8 mouse cellular contexts compared by ENCODE assay signal in the genomic region with DNA sequence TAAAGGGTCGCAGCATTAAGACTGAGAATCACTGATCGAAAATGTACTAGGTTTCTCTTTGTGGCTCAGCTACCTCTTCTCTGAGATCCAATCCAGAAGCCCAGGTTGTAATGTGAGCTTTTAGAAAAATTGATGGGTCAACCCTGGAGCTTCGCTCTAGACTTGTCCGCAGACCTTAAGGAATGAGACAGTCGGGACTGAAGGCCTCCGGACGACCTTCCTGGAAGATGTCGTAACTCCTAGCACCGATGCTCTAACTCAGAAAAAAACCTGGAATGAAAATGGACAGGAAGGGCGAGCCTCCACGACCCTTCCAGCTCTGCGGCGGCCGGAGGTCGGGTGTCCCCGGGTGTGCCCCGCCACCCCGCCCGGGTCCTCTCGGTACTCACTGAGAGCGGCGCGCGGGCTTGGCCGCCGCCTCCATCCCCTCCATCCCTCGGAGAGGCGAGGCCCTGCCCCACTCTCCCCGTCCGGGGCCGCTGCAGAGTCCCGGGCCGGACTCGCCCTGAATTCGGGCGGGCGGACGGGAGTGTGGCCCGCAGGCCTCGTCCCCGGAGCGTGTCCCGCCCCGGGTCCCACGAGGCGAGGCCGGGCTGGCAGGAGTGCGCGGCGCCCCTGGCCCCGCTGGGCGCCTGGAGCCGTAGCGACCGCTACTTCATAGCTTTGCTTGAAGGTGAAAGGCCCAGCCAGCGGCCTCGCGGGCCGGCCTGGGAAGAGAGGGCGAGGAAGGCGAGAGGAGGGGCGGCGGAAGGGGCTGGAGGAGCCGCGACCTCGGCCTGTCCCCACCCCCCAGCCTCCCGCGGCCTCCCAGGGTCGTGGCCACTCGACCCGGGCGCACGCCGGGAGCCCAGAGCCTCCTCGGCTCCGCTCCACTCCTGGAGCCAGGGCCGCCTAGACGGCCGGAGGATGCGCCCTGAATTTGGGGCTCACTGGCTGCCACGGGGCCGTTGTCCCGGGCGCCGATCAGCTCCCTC. TPM values are rescaled to one million over a fixed set of nuclear protein-coding genes. Genes with fewer than 3 reads are reported as not detected.
A peak's percentile ranks its signal among the peaks of the same experiment; 100 is the strongest.
DNase-seq lines count a peak whose midpoint lies in the region; ATAC-seq and TF ChIP-seq lines count a peak whose summit lies in the region.

A gene (minus strand): TSS at position 648 of the 974 bp plus-strand sequence.

- no peaks in the 10 kb centered on the region for H3K36me3 ChIP-seq in spleen, adult 2 months (ENCODE audit: control insufficient read depth, insufficient read depth, low read length)
- H3K36me3 ChIP-seq in embryonic facial prominence, embryonic 14.5 days (ENCODE audit: control insufficient read depth, insufficient read depth, low read length) = peaks cover 18% of the 10 kb centered on the region; the same call in 1 of the 2 replicates
- H3K36me3 ChIP-seq in heart, embryonic 11.5 days (ENCODE audit: control insufficient read depth, insufficient read depth, low read length) = peaks cover 11% of the 10 kb centered on the region; the same call in 1 of the 2 replicates
- peaks cover 13% of the 10 kb centered on the region; the same call in 1 of the 2 replicates for H3K36me3 ChIP-seq in kidney, embryonic 14.5 days (ENCODE audit: control insufficient read depth, insufficient read depth, low read length)

- H3K4me1 ChIP-seq in spleen, adult 2 months (ENCODE audit: control insufficient read depth, insufficient read depth, insufficient read length) = peaks cover 9% of the 10 kb centered on the region
- no peaks in the 10 kb centered on the region for H3K4me1 ChIP-seq in embryonic facial prominence, embryonic 14.5 days (ENCODE audit: control insufficient read depth, insufficient read depth, low read length)
- H3K4me1 ChIP-seq in heart, embryonic 11.5 days (ENCODE audit: control insufficient read depth, insufficient read depth, low read length) = peaks cover 18% of the 10 kb centered on the region
- peaks cover 5% of the 10 kb centered on the region for H3K4me1 ChIP-seq in kidney, embryonic 14.5 days (ENCODE audit: control insufficient read depth, insufficient read depth, low read length)

- TF ChIP-seq CTCF in spleen, adult 2 months (IDR thresholded peaks at IDR 0.05; ENCODE audit: extremely low read depth, insufficient read depth, insufficient read length, insufficient replicate concordance) = no peak

- peaks cover 15% of the 10 kb centered on the region for H3K27me3 ChIP-seq in spleen, adult 2 months (ENCODE audit: control insufficient read depth, insufficient read depth, low read length)
- no peaks in the 10 kb centered on the region for H3K27me3 ChIP-seq in embryonic facial prominence, embryonic 14.5 days (replicated peaks; ENCODE audit: control insufficient read depth, insufficient read depth, low read length)
- 0 out of 2 replicates have a peak, but pooled peaks cover 3% of the 10 kb centered on the region for H3K27me3 ChIP-seq in heart, embryonic 11.5 days (ENCODE audit: control insufficient read depth, insufficient read depth, low read length)
- H3K27me3 ChIP-seq in kidney, embryonic 14.5 days (ENCODE audit: control insufficient read depth, insufficient read depth, low read length) = no peaks in the 10 kb centered on the region; the same call in 1 of the 2 replicates

- WGBS in spleen, adult 2 months = 6% methylated on average over 83 of the region's 85 CpGs
- WGBS in embryonic facial prominence, embryonic 14.5 days = 2% methylated on average over 44 of the region's 85 CpGs
- WGBS in heart, embryonic 11.5 days (ENCODE audit: insufficient replicate concordance) = 1% methylated on average over 80 of the region's 85 CpGs
- WGBS in kidney, embryonic 14.5 days = 1% methylated on average over 78 of the region's 85 CpGs

- no peak for TF ChIP-seq POLR2A in spleen, adult 2 months (IDR thresholded peaks at IDR 0.05; ENCODE audit: low read depth, low read length)

- no peak within 1 kb of the TSS for H3K27ac ChIP-seq in spleen, adult 2 months (ENCODE audit: insufficient read depth, low read length)
- peak within 1 kb of the TSS; percentile 81 for H3K27ac ChIP-seq in embryonic facial prominence, embryonic 14.5 days (replicated peaks; ENCODE audit: low read depth, low read length)
- peak within 1 kb of the TSS; percentile 85 for H3K27ac ChIP-seq in heart, embryonic 11.5 days (ENCODE audit: low read depth, low read length)
- H3K27ac ChIP-seq in kidney, embryonic 14.5 days (ENCODE audit: low read depth, low read length) = peak within 1 kb of the TSS; percentile 47; the same call in 1 of the 2 replicates

- H3K9ac ChIP-seq in embryonic facial prominence, embryonic 14.5 days (ENCODE audit: low read depth, low read length) = peak within 1 kb of the TSS; percentile 93
- peak within 1 kb of the TSS; percentile 96 for H3K9ac ChIP-seq in heart, embryonic 11.5 days (ENCODE audit: low read depth, low read length)
- peak within 1 kb of the TSS; percentile 85 for H3K9ac ChIP-seq in kidney, embryonic 14.5 days (ENCODE audit: low read depth, low read length)

- ATAC-seq in embryonic facial prominence, embryonic 14.5 days (ENCODE audit: low read depth) = peak; percentile 75
- peak; percentile 57 for ATAC-seq in heart, embryonic 11.5 days (replicated peaks; ENCODE audit: insufficient number of reproducible peaks, low FRiP score, low TSS enrichment)
- peak; percentile 82 for ATAC-seq in kidney, embryonic 14.5 days (ENCODE audit: low FRiP score, low TSS enrichment)

- H3K9me3 ChIP-seq in embryonic facial prominence, embryonic 14.5 days (ENCODE audit: control insufficient read depth, low read length) = no peaks in the 10 kb centered on the region
- H3K9me3 ChIP-seq in heart, embryonic 11.5 days (replicated peaks; ENCODE audit: control insufficient read depth, low read length) = no peaks in the 10 kb centered on the region
- no peaks in the 10 kb centered on the region for H3K9me3 ChIP-seq in kidney, embryonic 14.5 days (ENCODE audit: control insufficient read depth, low read length)

- H3K4me2 ChIP-seq in embryonic facial prominence, embryonic 14.5 days (ENCODE audit: low read depth, low read length) = peak within 1 kb of the TSS; percentile 85
- H3K4me2 ChIP-seq in heart, embryonic 11.5 days = peak within 1 kb of the TSS; percentile 77
- peak within 1 kb of the TSS; percentile 97 for H3K4me2 ChIP-seq in kidney, embryonic 14.5 days (replicated peaks; ENCODE audit: low read depth, low read length)

- peak within 1 kb of the TSS; percentile 41; the same call in 1 of the 2 replicates for H3K4me3 ChIP-seq in spleen, adult 2 months (ENCODE audit: extremely low read depth, insufficient read depth, insufficient read length)
- peak within 1 kb of the TSS; percentile 66 for H3K4me3 ChIP-seq in embryonic facial prominence, embryonic 14.5 days (ENCODE audit: low read depth, low read length)
- H3K4me3 ChIP-seq in heart, embryonic 11.5 days (ENCODE audit: low read depth, low read length) = peak within 1 kb of the TSS; percentile 71
- peak within 1 kb of the TSS; percentile 65 for H3K4me3 ChIP-seq in kidney, embryonic 14.5 days (ENCODE audit: low read length)

- no peak for DNase-seq in spleen, adult 2 months (ENCODE audit: low read depth in 1 of 2, low spot score in 2 of 2)
- DNase-seq in spleen, postnatal 36 days (ENCODE audit: low spot score in 2 of 2) = no peak
- DNase-seq in embryonic facial prominence, embryonic 14.5 days (ENCODE audit: low spot score) = peak; percentile 47
- peak; percentile 58 for DNase-seq in lung, postnatal 14 days
- peak; percentile 70 for DNase-seq in retina, embryonic 14.5 days (ENCODE audit: low spot score)
- DNase-seq in thymus, adult 18-20 months = no peak

RNA-seq across cellular contexts. Expression of the gene that starts here (rescaled TPM):
- polyA plus RNA-seq in spleen, adult 2 months (2012; rRNA removed) = 2.7 and 3.3 TPM in 2 replicates
- polyA plus RNA-seq in embryonic facial prominence, embryonic 14.5 days (2014; fragmentation: Nextera tagmentation; extraction: Ambion mirVana) = 4.6 and 4.8 TPM in 2 replicates
- 3.9 and 5.4 TPM in 2 replicates for polyA plus RNA-seq in heart, embryonic 11.5 days (2014; fragmentation: Nextera tagmentation; extraction: Ambion mirVana)
- 4.7 and 4.9 TPM in 2 replicates for polyA plus RNA-seq in kidney, embryonic 14.5 days (2014; fragmentation: Nextera tagmentation; extraction: Ambion mirVana)

Comparison
In these comparisons a context has a peak if more than half of its experiments do, and no peak if none do; other contexts are left out.
1. DNase-seq: peak in embryonic facial prominence, embryonic 14.5 days (single experiment), lung, postnatal 14 days (single experiment) and retina, embryonic 14.5 days (single experiment); none in spleen, adult 2 months (0 of 2), spleen, postnatal 36 days (0 of 2) and thymus, adult 18-20 months (0 of 2).
2. Peak in every context shown above with its lines, with median percentiles within 50 percentile points of each other: H3K4me3 ChIP-seq, ATAC-seq, H3K4me2 ChIP-seq and H3K9ac ChIP-seq.